Mouse (Mus musculus) olfactory bulb, adult 2 months (tissue): ENCODE measurements around the gene Il18bp. TPM values are rescaled to one million over a fixed set of nuclear protein-coding genes. Genes with fewer than 3 reads are reported as not detected.

Experiments
- H3K27ac ChIP-seq: fragments of 200-500 bp; 2 replicates; pipeline ENCODE4 v1.5.1; 2012; ENCODE audit warnings: low read depth, low read length; ENCODE audit not compliant: insufficient read depth
- H3K4me1 ChIP-seq: fragments of 200-500 bp; 2 replicates; pipeline ENCODE4 v1.6.1; 2012; ENCODE audit warnings: low read length; ENCODE audit not compliant: control insufficient read depth, insufficient read depth
- H3K4me3 ChIP-seq: fragments of 200-500 bp; 2 replicates; pipeline ENCODE4 v1.5.1; 2012; ENCODE audit warnings: mild to moderate bottlenecking, low read depth, low read length, moderate library complexity; ENCODE audit not compliant: insufficient read depth
- CTCF ChIP-seq: fragments of 200-500 bp; IDR thresholded peaks from 2 replicates; pipeline ENCODE4 v1.5.1; 2012; ENCODE audit warnings: low read depth, mild to moderate bottlenecking, low read length, moderate library complexity; ENCODE audit not compliant: insufficient read depth
- POLR2A ChIP-seq: fragments of 200-500 bp; IDR thresholded peaks from 2 replicates; pipeline ENCODE4 v1.6.1; 2012; ENCODE audit warnings: mild to moderate bottlenecking, low read depth, low read length, moderate library complexity; ENCODE audit not compliant: insufficient read depth
- WGBS: fragments of 180-500 bp; shearing (Covaris S2); methylation state at CpG from one replicate; pipeline ENCODE4 v1.1.7; 2018; 5-methylcytosine and 5-hydroxymethylcytosine counted together
- polyA plus RNA-seq: library from polyadenylated mRNA; stranded (reverse); fragments of >200 nt; gene quantifications from 2 replicates; pipeline ENCODE4 v1.2.4, GENCODE M21; 2012; ENCODE audit warnings: low replicate concordance; ENCODE audit not compliant: missing spikeins, insufficient read depth, insufficient read length

The Il18bp gene
- polyA plus RNA-seq, 1 experiment = not detected

GRCm38 (mm10) chr7:101994241-101994640, 24.2 kb downstream of the Il18bp start:
- Histone ChIP-seq H3K27ac (no peak overlapping the region), H3K4me3 (no peak overlapping the region), H3K4me1 (peaks cover 11% of the 10 kb centered on the region)
- TF ChIP-seq CTCF (no peak), POLR2A (no peak)
- 88% methylated on average over 3 of the region's 3 CpGs for WGBS

- no peak for TF ChIP-seq POLR2A
- no peak for TF ChIP-seq CTCF
- H3K27ac ChIP-seq = no peak overlapping the region
- WGBS = 99% methylated on average over 3 of the region's 3 CpGs
- no peak overlapping the region for H3K4me3 ChIP-seq
- no peaks in the 10 kb centered on the region; the same call in 1 of the 2 replicates for H3K4me1 ChIP-seq
Observed at GRCm38 (mm10) chr7:101985081-101985480, 33.4 kb downstream of the Il18bp start.

GRCm38 (mm10) chr7:101982735-101983134, 35.8 kb downstream of the Il18bp start:
- no peaks in the 10 kb centered on the region; the same call in 1 of the 2 replicates for H3K4me1 ChIP-seq
- no peak overlapping the region for H3K27ac ChIP-seq
- TF ChIP-seq POLR2A = no peak
- no peak overlapping the region for H3K4me3 ChIP-seq
- 77% methylated on average over 1 of the region's 1 CpGs for WGBS

GRCm38 (mm10) chr7:101974505-101974904, 44.0 kb downstream of the Il18bp start:
- 21% methylated on average over 2 of the region's 2 CpGs for WGBS
- TF ChIP-seq CTCF (no peak), POLR2A (no peak)
- Histone ChIP-seq H3K27ac (no peak overlapping the region), H3K4me3 (no peak overlapping the region), H3K4me1 (peaks cover 14% of the 10 kb centered on the region)

- Histone ChIP-seq H3K27ac (no peak overlapping the region), H3K4me1 (peaks cover 15% of the 10 kb centered on the region), H3K4me3 (no peak overlapping the region)
- no peak for TF ChIP-seq CTCF
- TF ChIP-seq POLR2A = no peak
- WGBS = 84% methylated on average over 3 of the region's 3 CpGs
Observed at GRCm38 (mm10) chr7:101973730-101974129, 44.8 kb downstream of the Il18bp start.

- peaks cover 15% of the 10 kb centered on the region for H3K4me1 ChIP-seq
- H3K27ac ChIP-seq = peak overlapping the region; percentile 88
- H3K4me3 ChIP-seq = no peak overlapping the region
- WGBS = 9% methylated on average over 2 of the region's 2 CpGs
- TF ChIP-seq CTCF (no peak), POLR2A (no peak)
Observed at GRCm38 (mm10) chr7:101971721-101972120, 46.8 kb downstream of the Il18bp start.

GRCm38 (mm10) chr7:101970821-101971461, 47.5 kb downstream of the Il18bp start:
- 1% methylated on average over 19 of the region's 19 CpGs for WGBS
- H3K27ac ChIP-seq = peak overlapping the region; percentile 88
- H3K4me1 ChIP-seq = peaks cover 13% of the 10 kb centered on the region
- H3K4me3 ChIP-seq = peak overlapping the region; percentile 95
- TF ChIP-seq CTCF = no peak
- no peak for TF ChIP-seq POLR2A

GRCm38 (mm10) chr7:101970429-101970775, 48.1 kb downstream of the Il18bp start:
- no peak for TF ChIP-seq POLR2A
- no peak for TF ChIP-seq CTCF
- 2% methylated on average over 16 of the region's 17 CpGs for WGBS
- Histone ChIP-seq H3K27ac (peak overlapping the region; percentile 99), H3K4me3 (peak overlapping the region; percentile 95), H3K4me1 (peaks cover 13% of the 10 kb centered on the region)

GRCm38 (mm10) chr7:101969694-101970428, 48.6 kb downstream of the Il18bp start:
- under 1% methylated on average over 47 of the region's 53 CpGs for WGBS
- Histone ChIP-seq H3K4me1 (peaks cover 13% of the 10 kb centered on the region), H3K27ac (peak overlapping the region; percentile 99), H3K4me3 (peak overlapping the region; percentile 95)
- no peak for TF ChIP-seq CTCF
- TF ChIP-seq POLR2A = peak; percentile 34; the same call in 1 of the 2 replicates

- 48% methylated on average over 2 of the region's 2 CpGs for WGBS
- no peak for TF ChIP-seq POLR2A
- no peak for TF ChIP-seq CTCF
- H3K27ac ChIP-seq = no peak overlapping the region
- H3K4me3 ChIP-seq = no peak overlapping the region
- peaks cover 13% of the 10 kb centered on the region for H3K4me1 ChIP-seq
Observed at GRCm38 (mm10) chr7:101968751-101969150, 49.7 kb downstream of the Il18bp start.
